Mouse (Mus musculus): ENCODE data around the gene Pinlyp. TPM values are rescaled to one million over a fixed set of nuclear protein-coding genes. Genes with fewer than 3 reads are reported as not detected.

Gene Pinlyp
- not detected in 2 replicates for polyA plus RNA-seq (2015; fragmentation: Nextera tagmentation; extraction: Ambion mirVana)

DNA sequence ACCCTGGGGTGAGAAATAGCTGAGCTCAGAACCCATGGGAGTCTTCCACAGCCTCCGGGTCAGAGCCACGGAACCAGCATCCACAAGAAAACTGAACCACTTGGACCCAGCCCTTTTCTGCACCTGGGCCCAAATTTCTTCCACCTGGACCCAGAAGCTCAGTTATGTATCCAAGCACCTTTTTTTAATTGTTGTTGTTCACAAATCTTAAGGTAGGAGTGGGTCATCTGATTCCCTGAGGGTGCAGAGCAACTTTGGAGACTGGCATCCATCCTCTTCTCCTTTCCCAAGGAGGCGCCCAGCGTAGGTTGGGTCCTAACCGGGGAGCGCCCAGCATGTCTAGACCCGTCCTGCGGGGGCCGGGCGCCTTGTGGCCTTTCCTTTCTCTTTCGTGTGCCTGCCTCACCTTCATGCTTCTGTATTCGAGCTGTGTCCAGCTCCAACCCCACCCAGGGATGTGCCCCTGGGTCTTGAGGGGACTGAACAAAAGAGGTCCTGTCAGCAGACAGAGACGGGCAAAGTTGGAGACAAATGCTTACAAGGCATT lies at the start of gene Pinlyp, which contains the start of gene Xrcc1:
TSS of gene Pinlyp (minus strand) at position 51 of the 547 bp plus-strand sequence.
TSS of gene Xrcc1 (plus strand) at position 222 of the 547 bp plus-strand sequence.
- Histone ChIP-seq H3K4me2 (peak within 1 kb of the TSS; percentile 74), H3K27ac (peak within 1 kb of the TSS; percentile 59), H3K9ac (peak within 1 kb of the TSS; percentile 85), H3K4me1 (peaks cover 22% of the 10 kb centered on the region), H3K36me3 (ENCODE audit: poor library complexity, severe bottlenecking) (peaks cover 28% of the 10 kb centered on the region), H3K27me3 (no peaks in the 10 kb centered on the region), H3K9me3 (replicated peaks) (no peaks in the 10 kb centered on the region), H3K4me3 (peak within 1 kb of the TSS; percentile 83)
- 39% methylated on average over 13 of the region's 13 CpGs for WGBS
- ATAC-seq: 0 out of 2 replicates have a peak, but pooled peaks have one; percentile 9

GRCm38 (mm10) chr7:24595464-24595863 lies 49.5 kb upstream of the Pinlyp start:
- Histone ChIP-seq H3K27ac (no peak overlapping the region), H3K4me1 (peaks cover 22% of the 10 kb centered on the region), H3K4me2 (no peak overlapping the region), H3K4me3 (no peak overlapping the region), H3K27me3 (peaks cover 16% of the 10 kb centered on the region; the same call in 1 of the 2 replicates), H3K9ac (no peak overlapping the region), H3K9me3 (replicated peaks) (no peaks in the 10 kb centered on the region), H3K36me3 (ENCODE audit: poor library complexity, severe bottlenecking) (no peaks in the 10 kb centered on the region)
- 88% methylated on average over 2 of the region's 2 CpGs for WGBS
- ATAC-seq: no peak

GRCm38 (mm10) chr7:24594309-24594803 lies 48.4 kb upstream of the Pinlyp start:
- peaks cover 16% of the 10 kb centered on the region; the same call in 1 of the 2 replicates for H3K27me3 ChIP-seq
- peak overlapping the region; percentile 72 for H3K4me3 ChIP-seq
- peak; percentile 42; the same call in 1 of the 2 replicates for ATAC-seq
- no peaks in the 10 kb centered on the region for H3K36me3 ChIP-seq (ENCODE audit: poor library complexity, severe bottlenecking)
- WGBS: 2% methylated on average over 13 of the region's 13 CpGs
- H3K9ac ChIP-seq: peak overlapping the region; percentile 78
- H3K4me2 ChIP-seq: peak overlapping the region; percentile 82
- H3K9me3 ChIP-seq (replicated peaks): no peaks in the 10 kb centered on the region
- H3K27ac ChIP-seq: no peak overlapping the region
- H3K4me1 ChIP-seq: peaks cover 22% of the 10 kb centered on the region

DNA sequence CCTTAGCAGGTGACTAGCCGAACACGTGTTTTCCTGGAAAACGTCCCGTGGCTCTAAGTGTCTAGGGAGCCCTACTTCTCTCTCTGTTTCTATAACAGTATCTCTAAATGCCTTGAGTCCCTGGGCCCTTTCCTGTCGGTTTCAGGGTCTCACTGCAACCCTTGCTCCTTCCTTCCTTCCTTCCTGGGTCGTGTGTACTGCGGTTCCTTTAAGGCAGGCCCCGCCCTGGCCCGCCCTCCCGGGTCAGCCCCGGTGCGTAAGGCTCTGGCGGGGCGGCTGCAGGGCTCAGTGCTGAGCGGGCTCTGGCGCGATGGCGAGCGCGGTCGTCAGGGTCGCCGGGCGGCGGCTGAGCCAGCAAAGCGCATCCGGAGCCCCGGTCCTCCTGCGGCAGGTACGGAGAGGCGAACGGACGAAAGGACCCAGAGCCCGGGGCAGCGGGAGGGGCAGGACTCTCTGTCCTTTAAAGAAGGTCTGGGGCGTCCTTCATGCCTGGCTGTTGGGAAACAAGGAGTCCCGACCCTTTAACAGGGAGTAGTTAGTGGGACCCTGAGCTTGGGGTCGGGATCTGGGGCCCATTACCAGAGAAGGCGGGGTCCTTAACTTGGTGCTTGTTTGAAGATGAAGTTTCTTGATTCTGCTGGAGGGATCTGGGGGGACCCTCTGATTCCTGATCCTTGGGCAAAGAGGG lies 47.8 kb upstream of the Pinlyp start:
- Histone ChIP-seq H3K4me2 (peak overlapping the region; percentile 82), H3K9ac (peak overlapping the region; percentile 78), H3K36me3 (ENCODE audit: poor library complexity, severe bottlenecking) (no peaks in the 10 kb centered on the region), H3K4me3 (peak overlapping the region; percentile 72), H3K27me3 (peaks cover 16% of the 10 kb centered on the region; the same call in 1 of the 2 replicates), H3K27ac (no peak overlapping the region), H3K9me3 (replicated peaks) (no peaks in the 10 kb centered on the region), H3K4me1 (peaks cover 22% of the 10 kb centered on the region)
- 2% methylated on average over 39 of the region's 39 CpGs for WGBS
- ATAC-seq: peak; percentile 93

GRCm38 (mm10) chr7:24592781-24593180 lies 46.9 kb upstream of the Pinlyp start:
- whole genome bisulfite sequencing: 82% methylated on average over 6 of the region's 6 CpGs
- no peak for ATAC-seq
- Histone ChIP-seq H3K4me1 (peaks cover 23% of the 10 kb centered on the region), H3K27ac (no peak overlapping the region), H3K9me3 (replicated peaks) (no peaks in the 10 kb centered on the region), H3K36me3 (ENCODE audit: poor library complexity, severe bottlenecking) (no peaks in the 10 kb centered on the region), H3K4me2 (no peak overlapping the region), H3K27me3 (peaks cover 16% of the 10 kb centered on the region; the same call in 1 of the 2 replicates), H3K9ac (no peak overlapping the region), H3K4me3 (no peak overlapping the region)

- Histone ChIP-seq H3K4me2 (no peak overlapping the region), H3K4me1 (peaks cover 29% of the 10 kb centered on the region), H3K27ac (no peak overlapping the region), H3K9ac (no peak overlapping the region), H3K27me3 (peaks cover 16% of the 10 kb centered on the region; the same call in 1 of the 2 replicates), H3K4me3 (no peak overlapping the region), H3K36me3 (ENCODE audit: poor library complexity, severe bottlenecking) (no peaks in the 10 kb centered on the region), H3K9me3 (replicated peaks) (no peaks in the 10 kb centered on the region)
- ATAC-seq: no peak
- 65% methylated on average over 4 of the region's 4 CpGs for WGBS
Measured at GRCm38 (mm10) chr7:24592163-24592562, 46.2 kb upstream of the Pinlyp start.

DNA sequence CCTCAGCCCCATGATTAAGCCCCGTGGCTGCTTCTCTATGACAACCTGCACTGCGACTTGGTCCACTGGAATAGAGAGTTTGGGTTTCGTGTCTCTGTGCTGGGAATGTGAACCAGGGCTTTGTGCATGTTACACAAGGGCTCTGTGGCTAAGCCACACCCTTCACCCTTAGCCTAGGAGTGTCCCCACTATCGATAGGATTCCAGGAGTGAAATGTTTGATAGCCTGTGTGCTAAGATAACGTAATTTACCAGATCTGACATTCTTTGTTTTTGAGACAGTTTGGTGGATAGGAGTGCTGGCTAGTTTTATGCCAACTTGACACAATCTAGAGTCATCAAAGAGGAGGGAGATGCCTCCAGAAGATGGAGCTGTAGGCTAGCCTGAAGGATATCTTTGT lies 45.8 kb upstream of the Pinlyp start:
- Histone ChIP-seq H3K27ac (no peak overlapping the region), H3K4me1 (peaks cover 33% of the 10 kb centered on the region), H3K9ac (0 out of 2 replicates have a peak overlapping the region, but pooled peaks have one; percentile 5), H3K27me3 (peaks cover 19% of the 10 kb centered on the region), H3K9me3 (replicated peaks) (no peaks in the 10 kb centered on the region), H3K4me3 (no peak overlapping the region), H3K36me3 (ENCODE audit: poor library complexity, severe bottlenecking) (no peaks in the 10 kb centered on the region), H3K4me2 (no peak overlapping the region)
- no peak for ATAC-seq
- 79% methylated on average over 5 of the region's 5 CpGs for WGBS

DNA sequence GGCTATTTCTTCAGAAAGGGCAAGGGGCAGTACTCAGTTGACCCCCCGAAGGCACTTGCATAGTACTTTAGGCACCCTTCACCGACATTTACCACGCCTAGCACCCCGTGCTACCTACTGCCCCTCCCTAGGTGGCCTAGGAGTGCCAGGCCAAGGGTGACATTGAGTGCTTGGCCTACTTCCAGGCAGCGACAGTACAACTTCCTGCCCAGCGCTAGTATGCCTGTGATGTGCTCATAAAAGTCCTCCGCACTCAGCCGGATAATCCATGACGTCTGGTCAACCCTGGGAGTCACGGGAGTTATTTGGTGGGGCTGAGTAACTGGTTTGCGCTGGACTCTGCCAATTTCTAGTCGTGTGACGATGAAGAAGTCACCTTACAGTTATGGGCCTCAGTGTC lies 42.4 kb upstream of the Pinlyp start:
- Histone ChIP-seq H3K4me3 (no peak overlapping the region), H3K27me3 (peaks cover 28% of the 10 kb centered on the region), H3K36me3 (ENCODE audit: poor library complexity, severe bottlenecking) (no peaks in the 10 kb centered on the region), H3K4me2 (no peak overlapping the region), H3K4me1 (peaks cover 16% of the 10 kb centered on the region), H3K27ac (no peak overlapping the region), H3K9me3 (replicated peaks) (no peaks in the 10 kb centered on the region), H3K9ac (no peak overlapping the region)
- ATAC-seq: no peak
- 87% methylated on average over 13 of the region's 13 CpGs for WGBS

DNA sequence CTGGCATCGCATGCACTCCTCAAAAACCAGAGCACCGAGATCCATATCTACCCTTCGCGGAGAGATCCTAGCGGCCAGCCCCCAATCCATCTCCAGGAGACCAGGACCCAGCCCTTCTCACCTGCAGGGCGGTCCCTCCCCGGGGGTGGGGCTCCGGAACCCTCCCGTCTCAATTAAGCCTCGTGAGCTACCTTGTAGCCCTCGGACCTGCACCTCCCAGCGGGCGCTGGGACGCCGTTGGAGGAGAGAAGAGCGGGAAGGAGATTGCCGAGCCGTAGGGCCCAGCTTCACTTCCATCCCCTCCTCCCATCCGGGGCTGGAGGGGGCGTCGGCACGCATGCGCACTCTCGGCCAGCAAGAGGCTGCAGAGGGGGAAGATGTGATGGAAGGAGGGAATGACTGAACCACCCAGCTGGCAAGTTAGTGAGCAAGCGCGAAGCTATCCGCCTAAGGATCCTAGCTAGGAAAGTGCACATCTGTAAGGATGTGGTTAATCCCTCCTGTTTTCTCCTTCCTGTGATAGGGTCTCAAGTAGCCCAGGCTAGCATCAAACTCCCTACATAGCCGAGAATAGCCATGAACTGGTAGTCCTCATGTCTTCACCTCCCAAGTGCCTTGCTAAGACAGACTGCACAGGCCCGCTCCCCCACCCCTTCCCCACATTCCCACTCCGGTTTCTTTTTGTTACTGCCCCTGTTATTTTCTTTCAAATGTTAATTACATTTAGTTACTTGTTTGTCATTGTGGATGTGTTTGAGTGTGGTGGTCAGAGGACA lies 41.6 kb upstream of the Pinlyp start, which contains the start of the genes Ethe1 and Zfp575:
TSS of gene Ethe1 (plus strand) at position 214 of the 776 bp plus-strand sequence.
TSS of gene Zfp575 (minus strand) at position 312 of the 776 bp plus-strand sequence.
- Histone ChIP-seq H3K9ac (peak within 1 kb of the TSS; percentile 78), H3K9me3 (replicated peaks) (no peaks in the 10 kb centered on the region), H3K4me1 (peaks cover 14% of the 10 kb centered on the region; the same call in 1 of the 2 replicates), H3K4me3 (peak within 1 kb of the TSS; percentile 47), H3K36me3 (ENCODE audit: poor library complexity, severe bottlenecking) (no peaks in the 10 kb centered on the region), H3K4me2 (peak within 1 kb of the TSS; percentile 65), H3K27me3 (peaks cover 28% of the 10 kb centered on the region), H3K27ac (no peak within 1 kb of the TSS)
- peak; percentile 79 for ATAC-seq
- 5% methylated on average over 30 of the region's 30 CpGs for WGBS

DNA sequence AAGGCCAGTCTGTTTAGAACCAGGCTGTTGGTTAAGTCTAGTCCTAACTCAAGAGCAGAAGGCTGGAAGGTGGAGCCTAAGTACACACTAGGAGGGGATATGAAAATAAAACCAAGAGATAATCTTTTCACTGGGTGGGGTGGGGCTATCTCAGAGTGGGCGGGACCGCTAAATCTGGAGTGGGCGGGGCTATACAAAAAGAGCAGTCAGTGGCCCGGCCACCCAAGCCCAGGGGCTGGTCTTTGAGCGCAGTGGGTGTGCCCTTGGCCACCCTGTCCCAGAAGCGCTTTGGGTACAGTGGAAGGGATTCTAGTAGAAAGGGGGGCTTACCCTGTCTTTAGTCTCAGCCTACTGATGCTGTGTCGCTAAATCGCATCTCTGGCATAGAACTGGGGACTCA lies 40.9 kb upstream of the Pinlyp start:
- H3K27ac ChIP-seq: no peak overlapping the region
- ATAC-seq: peak; percentile 66
- WGBS: 13% methylated on average over 8 of the region's 8 CpGs

DNA sequence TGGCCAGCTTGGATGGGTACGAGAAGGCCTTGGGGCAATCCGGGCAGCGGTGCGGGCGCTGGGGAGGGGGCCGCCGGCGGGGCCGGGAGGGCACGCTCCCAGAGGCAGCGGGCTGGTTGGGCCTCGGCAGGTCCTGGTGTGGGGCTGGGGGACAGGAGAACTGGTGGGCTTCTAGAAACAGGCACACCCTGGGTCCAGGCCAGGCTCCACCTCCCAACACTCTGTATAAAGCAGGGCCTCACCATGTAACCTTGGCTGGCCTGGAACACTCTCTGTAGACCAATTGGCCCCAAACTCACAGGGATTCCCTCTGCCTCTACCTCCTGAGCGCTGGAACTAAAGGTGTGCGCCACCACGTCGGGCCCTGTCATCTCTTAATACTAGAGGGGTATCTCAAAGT lies 40.1 kb upstream of the Pinlyp start:
- H3K4me3 ChIP-seq: no peak overlapping the region
- H3K27ac ChIP-seq: no peak overlapping the region
- H3K36me3 ChIP-seq (ENCODE audit: poor library complexity, severe bottlenecking): no peaks in the 10 kb centered on the region
- H3K4me2 ChIP-seq: no peak overlapping the region
- no peak for ATAC-seq
- WGBS: 44% methylated on average over 16 of the region's 16 CpGs
- H3K4me1 ChIP-seq: peaks cover 11% of the 10 kb centered on the region; the same call in 1 of the 2 replicates
- H3K9me3 ChIP-seq (replicated peaks): no peaks in the 10 kb centered on the region
- H3K9ac ChIP-seq: no peak overlapping the region
- peaks cover 28% of the 10 kb centered on the region for H3K27me3 ChIP-seq

More for the DNA sequence above, 40.9 kb upstream of the Pinlyp start:
- H3K4me1 ChIP-seq: peaks cover 11% of the 10 kb centered on the region; the same call in 1 of the 2 replicates
- H3K9me3 ChIP-seq (replicated peaks): no peaks in the 10 kb centered on the region
- peak overlapping the region; percentile 78 for H3K9ac ChIP-seq
- peaks cover 28% of the 10 kb centered on the region for H3K27me3 ChIP-seq
- no peaks in the 10 kb centered on the region for H3K36me3 ChIP-seq (ENCODE audit: poor library complexity, severe bottlenecking)
- H3K4me2 ChIP-seq: peak overlapping the region; percentile 65
- peak overlapping the region; percentile 47 for H3K4me3 ChIP-seq

All from forebrain, embryonic 13.5 days (tissue).